Mouse (Mus musculus) ES-Bruce4 (cell line): ENCODE results near the gene Atf7. TPM values are rescaled to one million over a fixed set of nuclear protein-coding genes. Genes with fewer than 3 reads are reported as not detected.

Source experiments
- H3K27ac ChIP-seq: 2 replicates; pipeline ENCODE4 v1.5.1; 2012; ENCODE audit warnings: low read length, inconsistent platforms; ENCODE audit not compliant: insufficient read depth
- H3K27me3 ChIP-seq: 2 replicates; pipeline ENCODE4 v1.6.1; 2012; ENCODE audit warnings: mild to moderate bottlenecking, low read length, inconsistent platforms; ENCODE audit not compliant: control insufficient read depth, poor library complexity, insufficient read depth, severe bottlenecking
- H3K36me3 ChIP-seq: 2 replicates; pipeline ENCODE4 v1.6.1; 2012; ENCODE audit warnings: inconsistent platforms, mild to moderate bottlenecking, low read length, moderate library complexity; ENCODE audit not compliant: control insufficient read depth, poor library complexity, insufficient read depth, severe bottlenecking
- H3K4me1 ChIP-seq: one replicate; pipeline ENCODE4 v1.8.1; 2011; ENCODE audit warnings: low read length; ENCODE audit not compliant: control insufficient read depth, insufficient read depth
- H3K4me3 ChIP-seq: 2 replicates; pipeline ENCODE4 v1.5.1; 2011; ENCODE audit warnings: low read depth, mild to moderate bottlenecking, low read length
- H3K9ac ChIP-seq: 2 replicates; pipeline ENCODE4 v1.6.1; 2012; ENCODE audit warnings: low read depth, mild to moderate bottlenecking, inconsistent platforms; ENCODE audit not compliant: poor library complexity, severe bottlenecking
- H3K9me3 ChIP-seq: replicated peaks from 2 replicates; pipeline ENCODE4 v1.6.1; 2012; ENCODE audit warnings: mild to moderate bottlenecking, low read length, inconsistent platforms; ENCODE audit not compliant: control insufficient read depth, poor library complexity, insufficient read depth, severe bottlenecking
- CTCF ChIP-seq: IDR thresholded peaks from one replicate; pipeline ENCODE4 v1.8.1; 2011; ENCODE audit warnings: low read depth, low read length
- EP300 ChIP-seq: IDR thresholded peaks from 2 replicates; pipeline ENCODE4 v1.6.1; 2011; ENCODE audit warnings: low read depth, low read length; ENCODE audit not compliant: insufficient read depth
- POLR2A ChIP-seq: IDR thresholded peaks from one replicate; pipeline ENCODE4 v1.8.1; 2011; ENCODE audit warnings: low read length; ENCODE audit not compliant: insufficient read depth
- polyA plus RNA-seq: library from polyadenylated mRNA; stranded (reverse); fragments of >200 nt; gene quantifications from 2 replicates; pipeline ENCODE4 v1.2.4, GENCODE M21; 2011; ENCODE audit warnings: low read depth; ENCODE audit not compliant: missing spikeins, insufficient read depth, insufficient read length

The Atf7 gene
- polyA plus RNA-seq, 1 experiment = 40.2 TPM

DNA sequence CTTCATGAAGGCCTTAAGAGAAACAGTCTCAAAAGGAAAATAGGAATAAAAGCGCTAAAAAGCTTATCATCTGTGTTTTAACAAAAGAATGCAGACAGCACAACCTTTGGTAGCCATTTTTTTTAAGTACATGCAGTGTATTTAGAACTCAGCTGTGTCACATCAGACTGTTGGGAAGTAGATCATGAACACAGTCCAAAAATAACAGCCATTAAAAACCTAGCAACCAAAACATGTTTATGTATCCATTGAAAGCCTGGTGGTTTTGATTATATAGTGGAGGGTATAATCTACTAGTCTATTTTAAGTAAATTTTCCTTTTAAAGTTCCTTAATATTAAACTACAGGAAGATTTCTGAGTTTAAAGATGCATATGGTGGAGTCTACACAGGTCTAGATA lies 34.7 kb downstream of the Atf7 start:
- TF ChIP-seq POLR2A (no peak), EP300 (no peak), CTCF (no peak)
- Histone ChIP-seq H3K36me3 (no peaks in the 10 kb centered on the region), H3K9me3 (no peaks in the 10 kb centered on the region), H3K4me1 (no peaks in the 10 kb centered on the region), H3K9ac (no peak overlapping the region), H3K27ac (no peak overlapping the region), H3K4me3 (no peak overlapping the region), H3K27me3 (no peaks in the 10 kb centered on the region)

DNA sequence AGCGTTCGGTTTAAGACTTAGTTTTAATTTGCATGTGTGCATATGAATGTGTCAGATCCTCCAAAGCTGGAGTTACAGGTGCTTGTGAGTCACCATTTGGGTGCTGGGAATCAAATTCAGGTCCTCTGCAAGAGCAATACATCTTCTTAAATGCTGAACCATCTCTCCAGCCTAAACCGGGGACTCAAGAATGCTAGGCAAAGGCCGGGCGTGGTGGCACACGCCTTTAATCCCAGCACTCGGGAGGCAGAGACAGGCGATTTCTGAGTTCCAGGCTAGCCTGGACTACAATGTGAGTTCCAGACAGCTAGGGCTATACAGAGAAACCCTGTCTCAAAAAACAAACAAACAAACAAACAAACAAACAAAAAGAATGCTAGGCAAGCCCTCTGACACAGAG lies 35.4 kb downstream of the Atf7 start:
- no peak overlapping the region for H3K9ac ChIP-seq
- H3K36me3 ChIP-seq = no peaks in the 10 kb centered on the region
- no peaks in the 10 kb centered on the region for H3K9me3 ChIP-seq
- H3K4me3 ChIP-seq = no peak overlapping the region
- H3K27ac ChIP-seq = no peak overlapping the region
- no peak for TF ChIP-seq CTCF
- TF ChIP-seq EP300 = no peak
- TF ChIP-seq POLR2A = no peak
- no peaks in the 10 kb centered on the region for H3K27me3 ChIP-seq
- no peaks in the 10 kb centered on the region for H3K4me1 ChIP-seq

DNA sequence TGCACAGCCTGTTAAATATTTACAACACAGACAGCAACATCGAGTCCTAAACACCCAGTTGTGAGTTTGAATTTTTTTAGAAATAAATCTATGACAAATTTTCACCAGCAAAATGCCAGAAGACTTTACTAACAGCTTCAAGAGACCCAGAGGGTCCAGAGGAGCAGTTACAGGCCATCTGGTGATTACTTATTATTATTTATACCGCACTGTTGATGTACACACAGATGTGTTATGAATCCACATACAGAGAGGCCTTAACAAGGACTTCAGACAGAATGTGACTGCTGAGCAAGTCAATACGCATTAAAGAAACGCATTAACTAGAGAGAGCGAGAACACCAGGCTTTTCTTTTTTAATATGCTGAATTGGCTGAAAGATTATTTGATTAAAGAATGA lies 39.8 kb downstream of the Atf7 start:
- Histone ChIP-seq H3K27me3 (no peaks in the 10 kb centered on the region), H3K27ac (no peak overlapping the region)
- TF ChIP-seq CTCF = no peak
- TF ChIP-seq POLR2A = no peak
- no peak for TF ChIP-seq EP300

DNA sequence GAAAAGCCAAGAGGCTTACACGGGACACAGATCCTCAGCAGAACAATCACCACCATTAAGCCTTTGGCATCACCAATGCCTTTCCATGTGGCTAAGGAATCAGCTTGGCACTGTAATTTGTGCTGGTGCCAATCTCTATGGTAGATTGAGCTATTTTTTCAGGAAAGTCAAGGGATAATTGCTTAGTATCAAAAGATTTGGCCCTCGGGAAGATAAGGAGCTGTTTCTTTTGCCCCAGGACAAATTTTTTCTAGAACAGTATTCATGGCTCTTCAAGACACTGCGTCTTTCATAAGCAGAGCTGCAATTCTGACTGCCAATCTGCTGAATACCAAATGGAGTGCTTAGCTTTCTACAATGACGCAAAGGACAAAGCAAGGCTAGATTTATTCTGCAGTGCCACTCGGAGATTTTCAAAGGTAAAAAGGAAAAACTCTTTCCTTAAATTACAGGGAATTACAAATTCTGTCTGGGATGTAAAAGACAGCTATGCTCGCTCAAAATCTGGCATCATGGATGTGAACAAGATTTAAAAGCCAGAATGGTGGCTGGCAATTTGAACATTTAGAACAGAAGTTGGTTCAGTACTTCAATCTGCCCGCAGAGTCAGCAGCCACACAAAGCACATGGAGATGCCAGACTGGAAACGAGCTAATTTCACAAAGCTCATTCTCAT lies 41.4 kb downstream of the Atf7 start:
- Histone ChIP-seq H3K36me3 (no peaks in the 10 kb centered on the region), H3K4me3 (no peak overlapping the region), H3K9ac (no peak overlapping the region), H3K4me1 (no peaks in the 10 kb centered on the region), H3K27me3 (no peaks in the 10 kb centered on the region), H3K27ac (no peak overlapping the region), H3K9me3 (no peaks in the 10 kb centered on the region)
- TF ChIP-seq POLR2A = no peak
- TF ChIP-seq EP300 = no peak
- TF ChIP-seq CTCF = no peak

More for the DNA sequence above, 39.8 kb downstream of the Atf7 start:
- Histone ChIP-seq H3K36me3 (no peaks in the 10 kb centered on the region), H3K9me3 (no peaks in the 10 kb centered on the region), H3K4me3 (no peak overlapping the region), H3K4me1 (no peaks in the 10 kb centered on the region), H3K9ac (no peak overlapping the region)

DNA sequence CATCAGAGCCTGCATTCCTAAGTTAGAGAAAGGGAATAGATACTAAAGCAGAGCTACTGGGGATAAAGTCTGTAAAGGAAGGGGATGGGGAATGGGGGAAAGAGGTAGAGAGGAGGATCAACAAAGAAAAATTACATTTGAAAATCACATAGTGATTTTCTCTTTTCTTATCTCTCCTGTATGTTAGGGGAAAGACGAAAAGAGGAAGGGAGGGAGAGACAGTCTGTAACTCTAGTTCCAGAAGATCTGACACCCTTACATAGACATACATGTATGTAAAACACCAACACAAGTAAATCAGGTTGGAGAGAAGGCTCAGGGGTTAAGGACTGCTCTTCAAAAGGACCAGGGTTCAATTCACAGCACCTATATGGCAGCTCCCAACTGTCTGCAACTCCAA lies 44.1 kb downstream of the Atf7 start:
- Histone ChIP-seq H3K9me3 (no peaks in the 10 kb centered on the region), H3K4me3 (no peak overlapping the region), H3K36me3 (no peaks in the 10 kb centered on the region), H3K4me1 (no peaks in the 10 kb centered on the region), H3K27ac (no peak overlapping the region), H3K9ac (no peak overlapping the region), H3K27me3 (no peaks in the 10 kb centered on the region)
- no peak for TF ChIP-seq CTCF
- no peak for TF ChIP-seq POLR2A
- TF ChIP-seq EP300 = no peak

DNA sequence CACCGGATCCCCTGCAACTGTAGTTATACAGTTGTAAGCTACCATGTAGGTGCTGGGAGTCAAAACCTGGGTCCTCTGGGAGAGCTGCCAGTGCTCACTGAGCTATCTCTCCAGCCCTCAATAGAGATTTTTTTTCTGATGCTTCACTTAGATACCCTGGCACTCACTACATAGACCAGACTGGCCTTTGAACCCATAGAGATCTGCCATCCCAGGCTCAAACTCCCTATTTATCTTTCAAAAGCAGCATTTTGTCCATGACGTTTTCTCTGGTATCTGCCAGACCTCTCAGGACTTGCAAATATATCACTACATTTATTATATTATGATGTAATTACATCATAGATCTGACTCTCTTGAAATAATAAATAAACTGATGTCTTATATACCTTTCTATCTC lies 46.9 kb downstream of the Atf7 start:
- Histone ChIP-seq H3K27ac (no peak overlapping the region), H3K27me3 (no peaks in the 10 kb centered on the region), H3K9me3 (no peaks in the 10 kb centered on the region), H3K36me3 (no peaks in the 10 kb centered on the region), H3K9ac (no peak overlapping the region), H3K4me3 (no peak overlapping the region), H3K4me1 (no peaks in the 10 kb centered on the region)
- TF ChIP-seq EP300 (no peak), POLR2A (no peak), CTCF (no peak)
